Mouse (Mus musculus): Measurements from ENCODE around the gene Nr0b2. TPM values are rescaled to one million over a fixed set of nuclear protein-coding genes. Genes with fewer than 3 reads are reported as not detected.

The Nr0b2 gene
- polyA plus RNA-seq, 2 experiments from 2014 or later = 0.28 TPM; not detected in 1

- no peak for ATAC-seq
Observed at GRCm38 (mm10) chr4:133563123-133563571, 10.0 kb downstream of the Nr0b2 start.

GRCm38 (mm10) chr4:133567251-133567650, 14.1 kb downstream of the Nr0b2 start:
- ATAC-seq = no peak

- no peak for ATAC-seq
Observed at GRCm38 (mm10) chr4:133569291-133570065, 16.3 kb downstream of the Nr0b2 start.

GRCm38 (mm10) chr4:133570066-133570466, 16.9 kb downstream of the Nr0b2 start:
- ATAC-seq = no peak

- peak; percentile 93 for ATAC-seq
Observed at GRCm38 (mm10) chr4:133574070-133574842, 21.1 kb downstream of the Nr0b2 start, which contains the start of gene Gpatch3. Gpatch3 (plus strand) TSS chr4:133574745.

- ATAC-seq = peak; percentile 55
Observed at GRCm38 (mm10) chr4:133574843-133575202, 21.6 kb downstream of the Nr0b2 start.

- no peak for ATAC-seq
Observed at GRCm38 (mm10) chr4:133577983-133578382, 24.8 kb downstream of the Nr0b2 start.

GRCm38 (mm10) chr4:133583690-133584058, 30.5 kb downstream of the Nr0b2 start:
- peak; percentile 17 for ATAC-seq

GRCm38 (mm10) chr4:133584059-133584951, 31.1 kb downstream of the Nr0b2 start, which contains the start of gene Gpn2:
Gpn2 (plus strand) TSS chr4:133584362.
- peak; percentile 99 for ATAC-seq

GRCm38 (mm10) chr4:133592570-133592969, 39.4 kb downstream of the Nr0b2 start:
- peak; percentile 63 for ATAC-seq

GRCm38 (mm10) chr4:133595538-133595937, 42.4 kb downstream of the Nr0b2 start:
- ATAC-seq = no peak

- ATAC-seq = no peak
Observed at GRCm38 (mm10) chr4:133596084-133596483, 42.9 kb downstream of the Nr0b2 start.

GRCm38 (mm10) chr4:133598616-133599015, 45.4 kb downstream of the Nr0b2 start:
- no peak for ATAC-seq

GRCm38 (mm10) chr4:133599116-133599515, 45.9 kb downstream of the Nr0b2 start:
- no peak for ATAC-seq

GRCm38 (mm10) chr4:133599571-133600073, 46.4 kb downstream of the Nr0b2 start:
- peak; percentile 82 for ATAC-seq

- no peak for ATAC-seq
Observed at GRCm38 (mm10) chr4:133600306-133600705, 47.1 kb downstream of the Nr0b2 start.

GRCm38 (mm10) chr4:133601721-133602218, 48.6 kb downstream of the Nr0b2 start, which contains the start of gene Sfn:
Sfn (minus strand) TSS chr4:133602168.
- ATAC-seq = peak; percentile 55

GRCm38 (mm10) chr4:133603056-133603455, 49.9 kb downstream of the Nr0b2 start:
- no peak for ATAC-seq

- ATAC-seq = no peak
Observed at GRCm38 (mm10) chr4:133604175-133604574, 51.0 kb downstream of the Nr0b2 start.

- no peak for ATAC-seq
Observed at GRCm38 (mm10) chr4:133604856-133605255, 51.7 kb downstream of the Nr0b2 start.

- ATAC-seq = no peak
Observed at GRCm38 (mm10) chr4:133605330-133605729, 52.2 kb downstream of the Nr0b2 start.
